Mouse (Mus musculus) ES-E14 (cell line): ENCODE results near the gene Dapk3.

Experiments used
- CHD2 ChIP-seq: IDR thresholded peaks from 2 replicates; pipeline ENCODE4 v1.6.1; 2014; ENCODE audit warnings: mild to moderate bottlenecking, low read depth, low read length, inconsistent platforms
- HCFC1 ChIP-seq: IDR thresholded peaks from 2 replicates; pipeline ENCODE4 v1.6.1; 2012; ENCODE audit warnings: low read length, inconsistent platforms, borderline replicate concordance; ENCODE audit not compliant: insufficient read depth

GRCm38 (mm10) chr10:81146296-81146695 is 36.5 kb upstream of the Dapk3 start:
- no peak for TF ChIP-seq HCFC1
- TF ChIP-seq CHD2, result no peak
